Mouse (Mus musculus) CH12.LX (cell line): ENCODE data around the gene Creb5. TPM values are rescaled to one million over a fixed set of nuclear protein-coding genes. Genes with fewer than 3 reads are reported as not detected.

Experiments used
- DNase-seq: peaks from one replicate; pipeline ENCODE4 v3.0.0-alpha.2; 2013; ENCODE audit errors: extremely low read depth
- H3K27ac ChIP-seq: 2 replicates; pipeline ENCODE4 v1.5.1; 2012; ENCODE audit warnings: low read depth, mild to moderate bottlenecking, control low read depth, moderate library complexity; ENCODE audit not compliant: insufficient read depth
- H3K27me3 ChIP-seq: replicated peaks from 2 replicates; pipeline ENCODE3; 2012; ENCODE audit warnings: inconsistent platforms
- H3K36me3 ChIP-seq, 2 experiments: replicated peaks in 1 of 2; 2 replicates each; pipeline versions ENCODE3 to v1.6.1; 2012; ENCODE audit warnings: inconsistent platforms in 1 of 2, low read length in 1 of 2, mild to moderate bottlenecking in 1 of 2, mixed read lengths in 1 of 2, moderate library complexity in 1 of 2; ENCODE audit not compliant: control insufficient read depth in 1 of 2, insufficient read depth in 1 of 2
- H3K4me1 ChIP-seq, 2 experiments: 2 replicates each; pipeline ENCODE4 v1.6.1; 2012; ENCODE audit warnings: inconsistent platforms in 1 of 2, moderate library complexity in 1 of 2; ENCODE audit not compliant: insufficient read depth in 2 of 2, control insufficient read depth in 1 of 2
- H3K4me2 ChIP-seq: 2 replicates; pipeline ENCODE4 v1.6.1; 2012; ENCODE audit warnings: low read depth, mild to moderate bottlenecking, control low read depth; ENCODE audit not compliant: poor library complexity, insufficient read depth, severe bottlenecking
- H3K4me3 ChIP-seq, 3 experiments: fragments of 150-350 bp in 1 of 3; sonication (generic) in 1 of 3; replicated peaks in 1 of 3; 2 replicates each; pipeline versions ENCODE3 to v1.5.1; 2011 to 2012; ENCODE audit warnings: low read depth in 2 of 3, low read length in 2 of 3, mild to moderate bottlenecking in 2 of 3, moderate library complexity in 2 of 3, control low read depth in 1 of 3, improper control_type of control experiment in 1 of 3, inconsistent platforms in 1 of 3, mixed read lengths in 1 of 3; ENCODE audit not compliant: poor library complexity in 1 of 3
- H3K79me2 ChIP-seq: replicated peaks from 2 replicates; pipeline ENCODE4 v1.6.1; 2012; ENCODE audit warnings: mild to moderate bottlenecking, moderate library complexity; ENCODE audit not compliant: control insufficient read depth, poor library complexity, insufficient read depth, severe bottlenecking; ENCODE audit errors: extremely low read depth
- H3K9ac ChIP-seq: 2 replicates; pipeline ENCODE4 v1.6.1; 2012; ENCODE audit warnings: low read depth, mild to moderate bottlenecking, control low read depth, moderate library complexity; ENCODE audit not compliant: insufficient read depth
- H3K9me3 ChIP-seq: replicated peaks from 2 replicates; pipeline ENCODE3; 2012; ENCODE audit warnings: low read length, inconsistent platforms, mixed read lengths
- BHLHE40 ChIP-seq: IDR thresholded peaks from 2 replicates; pipeline ENCODE4 v1.6.1; 2011; ENCODE audit warnings: mild to moderate bottlenecking, low read depth, low read length, improper control_type of control experiment
- CHD1 ChIP-seq: IDR thresholded peaks from 2 replicates; pipeline ENCODE4 v1.6.1; 2012; ENCODE audit warnings: low read depth, low read length, improper control_type of control experiment, inconsistent platforms
- ETS1 ChIP-seq: conservative IDR thresholded peaks from 2 replicates; pipeline ENCODE4 v1.6.1; 2012; ENCODE audit warnings: low read depth, mild to moderate bottlenecking, inconsistent platforms, low read length, improper control_type of control experiment, moderate library complexity
- GABPA ChIP-seq: IDR thresholded peaks from 2 replicates; pipeline ENCODE4 v1.6.1; 2012; ENCODE audit warnings: low read depth, low read length, improper control_type of control experiment, inconsistent platforms; ENCODE audit not compliant: insufficient replicate concordance
- HCFC1 ChIP-seq: IDR thresholded peaks from 2 replicates; pipeline ENCODE4 v1.6.1; 2012; ENCODE audit warnings: low read depth, mild to moderate bottlenecking, inconsistent platforms, low read length, improper control_type of control experiment
- IRF4 ChIP-seq: IDR thresholded peaks from 2 replicates; pipeline ENCODE4 v1.6.1; 2014; ENCODE audit warnings: low read depth, mild to moderate bottlenecking, inconsistent platforms, low read length, improper control_type of control experiment
- MAFK ChIP-seq: IDR thresholded peaks from 2 replicates; pipeline ENCODE4 v1.6.1; 2011; ENCODE audit warnings: low read length, improper control_type of control experiment; ENCODE audit not compliant: insufficient replicate concordance
- MAX ChIP-seq: IDR thresholded peaks from 2 replicates; pipeline ENCODE4 v1.6.1; 2011; ENCODE audit warnings: low read length, improper control_type of control experiment
- SMC3 ChIP-seq: IDR thresholded peaks from 2 replicates; pipeline ENCODE4 v1.6.1; 2011; ENCODE audit warnings: low read depth, low read length, improper control_type of control experiment
- TBP ChIP-seq: conservative IDR thresholded peaks from 2 replicates; pipeline ENCODE4 v1.6.1; 2011; ENCODE audit warnings: low read depth, low read length, improper control_type of control experiment
- ZNF384 ChIP-seq: IDR thresholded peaks from 2 replicates; pipeline ENCODE4 v1.6.1; 2012; ENCODE audit warnings: low read depth, low read length, improper control_type of control experiment, inconsistent platforms
- dilution Hi-C: fragments of 300-500 bp; cut with MboI; formaldehyde crosslinking; loops from 2 replicates; pipeline ENCODE4 v1.14.3; 2020; ENCODE audit warnings: low sequenced_read_pairs; ENCODE audit not compliant: extremely low pct_unique_long_range_greater_than_20kb, extremely low pct_ligation_motif_present
- in situ Hi-C: fragments of 300-500 bp; cut with MboI; formaldehyde crosslinking; loops from 3 replicates; pipeline ENCODE4 v1.14.3; 2019; ENCODE audit warnings: low sequenced_read_pairs, low pct_ligation_motif_present, low pct_unique_long_range_greater_than_20kb, mixed read lengths
- polyA plus RNA-seq: library from polyadenylated mRNA; unstranded; fragments of >175 nt; gene quantifications from 2 replicates; pipeline ENCODE4 v1.2.1, GENCODE M21; 2012; ENCODE audit warnings: low read depth; ENCODE audit not compliant: insufficient read length
- total RNA-seq, 2 experiments: library from RNA; depleted of rRNA; stranded (reverse); fragments of 300-350 nt in 1 of 2; fragments of >200 nt in 1 of 2; gene quantifications; 2 replicates each; pipeline ENCODE4 v1.2.3; 2012 to 2014

Creb5 gene
- total and polyA plus RNA-seq, 3 experiments: 0.68 to 2.1 (median 0.86) TPM

- TF ChIP-seq MAX: no peak
- no peak for TF ChIP-seq IRF4
- TF ChIP-seq ZNF384: no peak
- no peak for TF ChIP-seq SMC3
- no peak for TF ChIP-seq HCFC1
- no peak for TF ChIP-seq CHD1
- no peak for TF ChIP-seq GABPA
- TF ChIP-seq TBP: no peak
- no peak for TF ChIP-seq BHLHE40
- TF ChIP-seq, all 38 proteins: peak for 0
- no peaks in the 10 kb centered on the region for H3K79me2 ChIP-seq
- DNase-seq: no peak
- peaks cover 4 to 17% of the 10 kb centered on the region in 2 experiments; a peak in 3 of 4 replicates for H3K4me1 ChIP-seq
- dilution Hi-C loops (no loop called here), in situ Hi-C loops (no loop called here)
- H3K9ac ChIP-seq: no peak overlapping the region
- no peak overlapping the region for H3K4me2 ChIP-seq
- no peaks in the 10 kb centered on the region for H3K27me3 ChIP-seq
- H3K4me3 ChIP-seq: no peak overlapping the region
- no peak overlapping the region for H3K27ac ChIP-seq
- H3K36me3 ChIP-seq: no peaks in the 10 kb centered on the region
- H3K9me3 ChIP-seq: no peaks in the 10 kb centered on the region
These were observed 296.3 kb downstream of the Creb5 start for GRCm38 (mm10) chr6:53583234-53583875.

GRCm38 (mm10) chr6:53584718-53585405 lies 297.8 kb downstream of the Creb5 start:
- in situ Hi-C loops: no loop called here
- Histone ChIP-seq H3K9me3 (no peaks in the 10 kb centered on the region), H3K4me2 (no peak overlapping the region; the same call in 1 of the 2 replicates), H3K4me1 (peaks cover 10 to 27% of the 10 kb centered on the region in 2 experiments), H3K79me2 (no peaks in the 10 kb centered on the region), H3K9ac (no peak overlapping the region; the same call in 1 of the 2 replicates), H3K4me3 (no peak overlapping the region), H3K27me3 (no peaks in the 10 kb centered on the region), H3K27ac (no peak overlapping the region), H3K36me3 (no peaks in the 10 kb centered on the region)
- DNase-seq: no peak
- dilution Hi-C loops: no loop called here
- TF ChIP-seq ETS1: 0 out of 2 replicates have a peak, but pooled peaks have one; percentile 20
- no peak for TF ChIP-seq MAFK
- TF ChIP-seq BHLHE40: peak; percentile 80
- TF ChIP-seq MAX: 0 out of 2 replicates have a peak, but pooled peaks have one; percentile 16
